Mouse (Mus musculus) hindbrain, postnatal 0 days (tissue): Measurements from ENCODE around the gene Itsn2. TPM values are rescaled to one million over a fixed set of nuclear protein-coding genes. Genes with fewer than 3 reads are reported as not detected.

Experiments
- ATAC-seq: fragments of 200-750 bp; cut with Nextera tagmentation; 2 replicates; pipeline ENCODE4 v1.8.0; 2017; ENCODE audit warnings: mild to moderate bottlenecking, moderate TSS enrichment, moderate library complexity
- DNase-seq: peaks from one replicate; pipeline ENCODE4 v3.0.0-alpha.2; 2015; ENCODE audit warnings: low spot score
- H3K27ac ChIP-seq: fragments of 300-500 bp; sonication (generic); 2 replicates; pipeline ENCODE4 v1.5.1; 2014; ENCODE audit warnings: mild to moderate bottlenecking
- H3K27me3 ChIP-seq: fragments of 300-500 bp; sonication (generic); 2 replicates; pipeline ENCODE4 v1.6.1; 2014; ENCODE audit warnings: low read length, mixed read lengths; ENCODE audit not compliant: insufficient read depth
- H3K36me3 ChIP-seq: fragments of 300-500 bp; sonication (generic); 2 replicates; pipeline ENCODE4 v1.6.1; 2014; ENCODE audit warnings: low read length, mixed read lengths; ENCODE audit not compliant: insufficient read depth
- H3K4me1 ChIP-seq: fragments of 300-500 bp; sonication (generic); 2 replicates; pipeline ENCODE4 v1.6.1; 2014; ENCODE audit warnings: antibody characterized with exemption, low read length, mixed read lengths; ENCODE audit not compliant: insufficient read depth
- H3K4me2 ChIP-seq: fragments of 300-500 bp; sonication (generic); 2 replicates; pipeline ENCODE4 v1.6.1; 2014; ENCODE audit warnings: low read depth, mild to moderate bottlenecking, low read length, moderate library complexity, mixed read lengths
- H3K4me3 ChIP-seq: fragments of 300-500 bp; sonication (generic); 2 replicates; pipeline ENCODE4 v1.5.1; 2014; ENCODE audit warnings: low read length
- H3K9ac ChIP-seq: fragments of 300-500 bp; sonication (generic); replicated peaks from 2 replicates; pipeline ENCODE4 v1.6.1; 2014; ENCODE audit warnings: mild to moderate bottlenecking, low read length, moderate library complexity, mixed read lengths
- H3K9me3 ChIP-seq: fragments of 300-500 bp; sonication (generic); 2 replicates; pipeline ENCODE4 v1.6.1; 2016; ENCODE audit warnings: low read length, mixed read lengths
- CTCF ChIP-seq: IDR thresholded peaks from 2 replicates; pipeline ENCODE4 v1.5.1; 2016; ENCODE audit warnings: antibody characterized with exemption, control low read depth, low read depth
- WGBS: fragments of 180-500 bp; shearing (Covaris S2); extraction: QIAGEN DNeasy Blood & Tissue Kit; methylation state at CpG from one replicate; pipeline ENCODE4 v1.1.7; 2014; 5-methylcytosine and 5-hydroxymethylcytosine counted together
- polyA plus RNA-seq: library from polyadenylated mRNA; unstranded; fragments of >200 nt; fragmentation: Nextera tagmentation; extraction: Ambion mirVana; gene quantifications from 2 replicates; pipeline ENCODE4 v1.2.1, GENCODE M21; 2015
- total RNA-seq: library from RNA; depleted of rRNA; stranded (reverse); fragments of >200 nt; gene quantifications from 2 replicates; pipeline ENCODE4 v1.2.3, GENCODE M21; 2014

The Itsn2 gene
- total and polyA plus RNA-seq, 2 experiments from 2014 or later = 19.9 to 27.7 TPM

- Histone ChIP-seq H3K27ac (no peak overlapping the region), H3K4me3 (no peak overlapping the region), H3K4me1 (no peaks in the 10 kb centered on the region), H3K9me3 (no peaks in the 10 kb centered on the region), H3K27me3 (no peaks in the 10 kb centered on the region), H3K9ac (no peak overlapping the region), H3K4me2 (no peak overlapping the region), H3K36me3 (no peaks in the 10 kb centered on the region)
- DNase-seq (no peak), ATAC-seq (no peak)
- TF ChIP-seq CTCF = no peak
- 84% methylated on average over 13 of the region's 13 CpGs for WGBS
Observed at GRCm38 (mm10) chr12:4719066-4719761, 126.8 kb downstream of the Itsn2 start.

GRCm38 (mm10) chr12:4719762-4720754, 127.6 kb downstream of the Itsn2 start:
- H3K4me2 ChIP-seq = no peak overlapping the region
- DNase-seq (no peak), ATAC-seq (no peak)
- H3K27ac ChIP-seq = no peak overlapping the region
- no peak overlapping the region for H3K9ac ChIP-seq
- no peaks in the 10 kb centered on the region for H3K27me3 ChIP-seq
- H3K9me3 ChIP-seq = no peaks in the 10 kb centered on the region
- H3K4me3 ChIP-seq = no peak overlapping the region
- WGBS = 79% methylated on average over 17 of the region's 17 CpGs
- no peaks in the 10 kb centered on the region for H3K36me3 ChIP-seq
- H3K4me1 ChIP-seq = no peaks in the 10 kb centered on the region
- TF ChIP-seq CTCF = peak; percentile 39; the same call in 1 of the 2 replicates

- no peak for TF ChIP-seq CTCF
- DNase-seq = no peak
- 95% methylated on average over 3 of the region's 3 CpGs for WGBS
Observed at GRCm38 (mm10) chr12:4729165-4729564, 136.7 kb downstream of the Itsn2 start.

GRCm38 (mm10) chr12:4731629-4732028, 139.2 kb downstream of the Itsn2 start:
- Histone ChIP-seq H3K27me3 (no peaks in the 10 kb centered on the region), H3K9ac (no peak overlapping the region), H3K4me2 (no peak overlapping the region), H3K4me3 (no peak overlapping the region), H3K27ac (no peak overlapping the region), H3K9me3 (no peaks in the 10 kb centered on the region), H3K36me3 (no peaks in the 10 kb centered on the region), H3K4me1 (no peaks in the 10 kb centered on the region)
- TF ChIP-seq CTCF = no peak
- WGBS = 64% methylated on average over 4 of the region's 4 CpGs
- DNase-seq (no peak), ATAC-seq (no peak)

More at GRCm38 (mm10) chr12:4729165-4729564, 136.7 kb downstream of the Itsn2 start:
- ATAC-seq = no peak
- Histone ChIP-seq H3K27me3 (no peaks in the 10 kb centered on the region), H3K4me1 (no peaks in the 10 kb centered on the region), H3K4me3 (no peak overlapping the region), H3K27ac (no peak overlapping the region), H3K9me3 (no peaks in the 10 kb centered on the region), H3K9ac (no peak overlapping the region), H3K4me2 (no peak overlapping the region), H3K36me3 (no peaks in the 10 kb centered on the region)

- WGBS = 71% methylated on average over 4 of the region's 4 CpGs
- DNase-seq (no peak), ATAC-seq (no peak)
- Histone ChIP-seq H3K36me3 (no peaks in the 10 kb centered on the region), H3K27me3 (no peaks in the 10 kb centered on the region), H3K4me1 (no peaks in the 10 kb centered on the region), H3K27ac (no peak overlapping the region), H3K4me2 (no peak overlapping the region), H3K9me3 (no peaks in the 10 kb centered on the region), H3K4me3 (no peak overlapping the region), H3K9ac (no peak overlapping the region)
- TF ChIP-seq CTCF = no peak
Observed at GRCm38 (mm10) chr12:4732332-4732731, 139.9 kb downstream of the Itsn2 start.

GRCm38 (mm10) chr12:4738031-4738576, 145.7 kb downstream of the Itsn2 start, which contains the start of gene Fam228a:
TSS of gene Fam228a (minus strand) at chr12:4738430.
- no peaks in the 10 kb centered on the region for H3K9me3 ChIP-seq
- no peak within 1 kb of the TSS for H3K4me3 ChIP-seq
- WGBS = 82% methylated on average over 18 of the region's 18 CpGs
- no peak for TF ChIP-seq CTCF
- H3K4me2 ChIP-seq = no peak within 1 kb of the TSS
- H3K36me3 ChIP-seq = no peaks in the 10 kb centered on the region
- no peak within 1 kb of the TSS for H3K27ac ChIP-seq
- DNase-seq (no peak), ATAC-seq (no peak)
- H3K9ac ChIP-seq = no peak within 1 kb of the TSS
- H3K4me1 ChIP-seq = no peaks in the 10 kb centered on the region
- H3K27me3 ChIP-seq = no peaks in the 10 kb centered on the region
